Mouse (Mus musculus) liver, embryonic 16.5 days (tissue): ENCODE data around the gene Ubr2. TPM values are rescaled to one million over a fixed set of nuclear protein-coding genes. Genes with fewer than 3 reads are reported as not detected.

ENCODE experiments used
- ATAC-seq: fragments of 200-750 bp; cut with Nextera tagmentation; 2 replicates; pipeline ENCODE4 v1.8.0; 2017; ENCODE audit warnings: low read depth, mild to moderate bottlenecking, moderate number of reproducible peaks, moderate library complexity
- H3K27ac ChIP-seq: fragments of 300-500 bp; sonication (generic); 2 replicates; pipeline ENCODE4 v1.5.1; 2014; ENCODE audit warnings: mild to moderate bottlenecking, low read length
- H3K27me3 ChIP-seq: fragments of 300-500 bp; sonication (generic); 2 replicates; pipeline ENCODE4 v1.6.1; 2014; ENCODE audit warnings: low read depth, low read length, mixed read lengths; ENCODE audit not compliant: control insufficient read depth, insufficient read depth
- H3K36me3 ChIP-seq: fragments of 300-500 bp; sonication (generic); 2 replicates; pipeline ENCODE4 v1.6.1; 2014; ENCODE audit warnings: mild to moderate bottlenecking; ENCODE audit not compliant: control insufficient read depth, insufficient read depth
- H3K4me1 ChIP-seq: fragments of 300-500 bp; sonication (generic); 2 replicates; pipeline ENCODE4 v1.6.1; 2014; ENCODE audit warnings: low read depth, low read length, mixed read lengths; ENCODE audit not compliant: control insufficient read depth
- H3K4me2 ChIP-seq: fragments of 300-500 bp; sonication (generic); 2 replicates; pipeline ENCODE4 v1.6.1; 2014; ENCODE audit warnings: low read depth, low read length, mixed read lengths
- H3K4me3 ChIP-seq: fragments of 300-500 bp; sonication (generic); 2 replicates; pipeline ENCODE4 v1.5.1; 2014; ENCODE audit warnings: low read depth, mild to moderate bottlenecking, low read length
- H3K9ac ChIP-seq: fragments of 300-500 bp; sonication (generic); 2 replicates; pipeline ENCODE4 v1.6.1; 2014; ENCODE audit warnings: low read depth, low read length
- H3K9me3 ChIP-seq: fragments of 300-500 bp; sonication (generic); replicated peaks from 2 replicates; pipeline ENCODE4 v1.6.1; 2016; ENCODE audit warnings: low read length; ENCODE audit not compliant: control insufficient read depth
- WGBS: fragments of 180-500 bp; shearing (Covaris S2); extraction: QIAGEN DNeasy Blood & Tissue Kit; methylation state at CpG from one replicate; pipeline ENCODE4 v1.1.7; 2014; ENCODE audit not compliant: insufficient replicate concordance; 5-methylcytosine and 5-hydroxymethylcytosine counted together
- polyA plus RNA-seq: library from polyadenylated mRNA; unstranded; fragments of >200 nt; fragmentation: Nextera tagmentation; extraction: Ambion mirVana; gene quantifications from 2 replicates; pipeline ENCODE4 v1.2.1, GENCODE M21; 2015

Gene Ubr2
- polyA plus RNA-seq, 1 experiment from 2014 or later = 9.5 TPM

DNA sequence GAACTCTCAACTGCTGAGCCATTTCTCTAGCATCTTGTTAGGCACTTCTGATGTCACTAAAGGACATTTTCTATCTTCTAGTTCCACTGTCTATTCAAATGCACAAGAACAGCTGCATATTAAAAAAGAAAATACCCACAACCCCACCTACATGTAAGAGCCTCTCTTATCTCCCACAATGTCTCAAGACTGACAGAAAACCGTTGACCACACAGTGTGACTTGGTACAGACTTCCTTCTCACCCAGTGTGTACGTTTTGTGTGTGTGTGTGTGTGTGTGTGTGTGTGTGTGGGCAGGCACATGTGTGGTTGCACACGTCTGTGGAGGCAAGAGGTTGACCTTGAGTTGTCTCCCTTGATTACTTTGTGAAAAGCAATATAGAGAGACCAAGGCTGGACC lies 48.2 kb downstream of the Ubr2 start:
- H3K36me3 ChIP-seq = peaks cover 74% of the 10 kb centered on the region

DNA sequence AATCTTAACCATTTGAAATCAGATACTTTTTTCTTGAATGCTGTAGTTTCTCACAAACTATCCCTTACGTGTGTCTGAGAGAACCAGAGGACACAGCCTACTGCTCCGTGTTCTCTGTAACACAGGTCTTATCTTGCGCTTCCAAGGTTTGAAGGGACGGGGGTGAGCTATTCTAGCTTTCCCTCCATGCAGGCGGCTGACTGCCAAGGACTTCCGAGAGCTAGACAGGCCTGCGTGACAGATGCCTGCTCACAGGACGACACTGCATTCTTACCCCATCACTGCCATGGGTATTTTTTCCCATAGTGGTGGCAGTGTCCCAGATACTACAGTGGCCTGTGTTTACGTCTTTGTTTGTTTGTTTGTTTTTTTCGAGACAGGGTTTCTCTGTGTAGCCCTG lies 50.1 kb downstream of the Ubr2 start:
- Histone ChIP-seq H3K27ac (no peak overlapping the region), H3K4me2 (no peak overlapping the region), H3K27me3 (no peaks in the 10 kb centered on the region), H3K9me3 (no peaks in the 10 kb centered on the region), H3K36me3 (peaks cover 75% of the 10 kb centered on the region), H3K4me1 (no peaks in the 10 kb centered on the region), H3K9ac (no peak overlapping the region), H3K4me3 (no peak overlapping the region)
- WGBS = 85% methylated on average over 10 of the region's 10 CpGs
- ATAC-seq = no peak

More for the DNA sequence above, 48.2 kb downstream of the Ubr2 start:
- ATAC-seq = no peak
- 19% methylated on average over 3 of the region's 3 CpGs for WGBS
- no peaks in the 10 kb centered on the region for H3K9me3 ChIP-seq
- H3K4me2 ChIP-seq = no peak overlapping the region
- no peaks in the 10 kb centered on the region for H3K4me1 ChIP-seq
- no peak overlapping the region for H3K4me3 ChIP-seq
- H3K27me3 ChIP-seq = no peaks in the 10 kb centered on the region
- H3K9ac ChIP-seq = no peak overlapping the region
- no peak overlapping the region for H3K27ac ChIP-seq

DNA sequence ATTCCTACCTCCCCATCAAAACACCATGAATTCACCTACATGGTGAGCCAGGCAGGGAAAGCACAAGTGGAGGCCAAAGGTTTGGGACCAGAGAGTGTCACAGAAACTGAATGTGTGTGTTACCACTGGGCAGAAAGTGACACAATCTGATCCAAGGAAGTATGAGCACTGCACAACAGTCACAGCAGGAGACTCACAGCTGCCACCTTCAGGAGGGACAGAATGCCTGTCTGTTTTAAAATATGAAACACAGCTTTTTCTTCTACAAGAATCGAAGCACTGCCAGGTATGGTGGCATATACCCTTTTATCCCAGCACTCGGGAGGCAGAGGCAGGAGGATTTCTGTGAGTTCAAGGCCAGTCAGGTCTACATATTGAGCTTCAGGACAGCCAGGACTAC lies 52.3 kb downstream of the Ubr2 start:
- Histone ChIP-seq H3K4me1 (no peaks in the 10 kb centered on the region), H3K9me3 (no peaks in the 10 kb centered on the region), H3K27ac (no peak overlapping the region), H3K27me3 (no peaks in the 10 kb centered on the region), H3K9ac (no peak overlapping the region), H3K4me2 (no peak overlapping the region), H3K4me3 (no peak overlapping the region), H3K36me3 (peaks cover 74% of the 10 kb centered on the region)
- no peak for ATAC-seq
- 67% methylated on average over 2 of the region's 2 CpGs for WGBS

DNA sequence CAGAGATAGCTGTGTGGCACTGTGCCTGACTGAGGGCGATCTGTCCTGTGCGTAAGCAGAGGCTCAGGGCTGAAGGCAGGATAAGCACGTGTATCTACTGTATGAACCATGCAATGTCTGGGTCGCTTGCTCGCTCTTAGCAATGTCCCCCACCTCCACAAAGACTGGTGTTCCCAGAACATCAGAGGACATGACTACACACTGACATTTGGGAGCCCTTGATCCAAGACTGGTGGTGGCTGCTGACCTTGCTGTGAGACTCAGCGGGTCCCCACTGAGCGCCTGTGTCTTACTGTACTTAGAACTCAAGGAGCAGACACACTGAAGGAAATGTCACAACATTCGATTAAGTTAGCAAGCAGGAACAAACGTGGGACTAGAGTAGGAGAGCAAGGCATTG lies 64.1 kb downstream of the Ubr2 start:
- ATAC-seq = no peak
- WGBS = 80% methylated on average over 9 of the region's 9 CpGs
- H3K9ac ChIP-seq = no peak overlapping the region

GRCm38 (mm10) chr17:46942421-46942820 lies 67.9 kb downstream of the Ubr2 start:
- no peaks in the 10 kb centered on the region for H3K4me1 ChIP-seq
- no peak for ATAC-seq
- no peak overlapping the region for H3K4me2 ChIP-seq
- no peak overlapping the region for H3K4me3 ChIP-seq
- 88% methylated on average over 9 of the region's 9 CpGs for WGBS
- H3K27ac ChIP-seq = no peak overlapping the region
- no peaks in the 10 kb centered on the region for H3K27me3 ChIP-seq
- no peaks in the 10 kb centered on the region for H3K9me3 ChIP-seq
- H3K9ac ChIP-seq = no peak overlapping the region
- peaks cover 75% of the 10 kb centered on the region for H3K36me3 ChIP-seq

More for the DNA sequence above, 64.1 kb downstream of the Ubr2 start:
- H3K27ac ChIP-seq = no peak overlapping the region
- H3K4me1 ChIP-seq = no peaks in the 10 kb centered on the region
- peaks cover 65% of the 10 kb centered on the region for H3K36me3 ChIP-seq
- H3K4me2 ChIP-seq = no peak overlapping the region
- H3K4me3 ChIP-seq = no peak overlapping the region
- no peaks in the 10 kb centered on the region for H3K9me3 ChIP-seq
- H3K27me3 ChIP-seq = no peaks in the 10 kb centered on the region

GRCm38 (mm10) chr17:46940461-46940860 lies 69.9 kb downstream of the Ubr2 start:
- WGBS = 82% methylated on average over 8 of the region's 8 CpGs
- no peak overlapping the region for H3K4me3 ChIP-seq

DNA sequence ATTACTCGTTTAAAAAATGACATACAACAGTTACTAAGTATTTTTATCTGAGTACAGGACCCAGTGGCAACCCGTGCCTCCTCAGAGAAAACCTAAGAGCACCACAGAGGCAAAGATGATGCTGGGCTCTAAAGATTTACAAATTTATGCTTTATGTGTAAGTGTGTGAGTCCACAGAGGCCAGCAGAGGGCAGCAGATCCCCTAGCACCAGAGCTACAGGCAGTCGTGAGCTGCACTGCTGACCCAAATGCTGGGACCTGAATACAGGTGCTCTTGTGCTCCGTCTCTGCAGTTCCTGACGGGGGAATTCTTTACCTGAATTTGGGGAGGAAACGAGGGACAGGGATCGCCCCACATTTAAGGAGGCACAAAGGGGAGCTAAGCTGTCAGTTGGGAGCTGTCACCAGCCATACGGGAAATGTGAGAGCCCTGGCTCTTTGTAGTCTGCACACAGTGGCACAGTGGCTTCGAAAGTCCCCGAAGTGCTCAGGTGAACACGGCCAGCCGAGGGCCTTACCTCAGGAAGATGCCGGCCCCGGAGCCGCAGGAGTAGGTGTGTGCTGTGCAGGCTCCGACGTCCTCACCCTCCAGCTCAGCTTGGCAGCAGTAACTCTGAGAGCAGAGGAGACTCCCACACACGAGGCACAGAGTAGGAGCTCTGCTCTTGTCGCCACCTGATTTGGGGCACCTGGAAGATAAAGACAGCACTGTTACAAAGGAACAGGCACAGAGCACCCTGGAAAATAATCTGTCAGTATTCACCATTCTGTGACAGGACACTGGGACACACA lies 76.6 kb downstream of the Ubr2 start:
- Histone ChIP-seq H3K4me3 (no peak overlapping the region), H3K36me3 (peaks cover 56% of the 10 kb centered on the region), H3K27me3 (no peaks in the 10 kb centered on the region), H3K9me3 (no peaks in the 10 kb centered on the region), H3K9ac (no peak overlapping the region), H3K4me1 (peaks cover 5% of the 10 kb centered on the region; the same call in 1 of the 2 replicates), H3K4me2 (no peak overlapping the region), H3K27ac (no peak overlapping the region)
- WGBS = 80% methylated on average over 19 of the region's 19 CpGs
- no peak for ATAC-seq

More at GRCm38 (mm10) chr17:46940461-46940860, 69.9 kb downstream of the Ubr2 start:
- no peak overlapping the region for H3K4me2 ChIP-seq
- H3K4me1 ChIP-seq = no peaks in the 10 kb centered on the region
- ATAC-seq = no peak
- no peaks in the 10 kb centered on the region for H3K9me3 ChIP-seq
- H3K27ac ChIP-seq = no peak overlapping the region
- no peaks in the 10 kb centered on the region for H3K27me3 ChIP-seq
- H3K36me3 ChIP-seq = peaks cover 63% of the 10 kb centered on the region
- H3K9ac ChIP-seq = no peak overlapping the region

GRCm38 (mm10) chr17:46932961-46933360 lies 77.4 kb downstream of the Ubr2 start:
- Histone ChIP-seq H3K4me1 (peaks cover 5% of the 10 kb centered on the region; the same call in 1 of the 2 replicates), H3K4me3 (no peak overlapping the region), H3K4me2 (no peak overlapping the region), H3K9me3 (no peaks in the 10 kb centered on the region), H3K36me3 (peaks cover 50% of the 10 kb centered on the region), H3K27me3 (no peaks in the 10 kb centered on the region), H3K9ac (no peak overlapping the region), H3K27ac (no peak overlapping the region)
- no peak for ATAC-seq
- WGBS = 84% methylated on average over 5 of the region's 5 CpGs

DNA sequence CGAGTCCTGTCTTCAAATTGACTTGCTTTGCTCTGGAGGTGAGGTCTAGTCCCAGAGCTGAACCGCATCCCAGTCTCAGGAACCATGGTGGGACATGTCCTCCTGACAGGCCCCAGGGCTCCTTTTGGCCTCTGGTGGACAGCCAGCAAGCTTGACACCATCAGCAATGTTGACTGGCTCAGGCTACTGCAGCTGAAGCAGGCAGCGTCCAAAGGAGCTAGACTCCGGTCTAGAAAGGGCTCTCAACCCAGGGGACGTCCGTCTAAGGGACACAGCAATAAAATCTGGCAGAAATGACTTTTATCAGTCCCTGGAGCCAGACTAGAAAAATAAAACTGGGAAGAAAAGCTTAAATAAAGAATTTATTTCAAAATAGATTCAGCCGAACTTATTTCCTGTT lies 80.5 kb downstream of the Ubr2 start:
- 80% methylated on average over 7 of the region's 7 CpGs for WGBS
- no peaks in the 10 kb centered on the region for H3K9me3 ChIP-seq
- H3K9ac ChIP-seq = no peak overlapping the region
- H3K4me2 ChIP-seq = no peak overlapping the region
- no peak overlapping the region for H3K4me3 ChIP-seq
- H3K36me3 ChIP-seq = peaks cover 45% of the 10 kb centered on the region
- H3K27ac ChIP-seq = no peak overlapping the region
- no peaks in the 10 kb centered on the region for H3K27me3 ChIP-seq
- no peak for ATAC-seq
- H3K4me1 ChIP-seq = peaks cover 5% of the 10 kb centered on the region; the same call in 1 of the 2 replicates
